Mouse (Mus musculus) embryonic fibroblast, embryonic 13.5 days (primary cell): Measurements from ENCODE around the gene Stab1. TPM values are rescaled to one million over a fixed set of nuclear protein-coding genes. Genes with fewer than 3 reads are reported as not detected.

Experiments used
- H3K27ac ChIP-seq: 2 replicates; pipeline ENCODE4 v1.5.1; 2012; ENCODE audit warnings: low read length, control low read depth, inconsistent platforms; ENCODE audit not compliant: insufficient read depth
- H3K4me1 ChIP-seq: 2 replicates; pipeline ENCODE4 v1.6.1; 2011; ENCODE audit warnings: low read length; ENCODE audit not compliant: control insufficient read depth, insufficient read depth
- H3K4me3 ChIP-seq: 2 replicates; pipeline ENCODE4 v1.5.1; 2011; ENCODE audit warnings: mild to moderate bottlenecking, control low read depth, low read length; ENCODE audit not compliant: insufficient read depth
- CTCF ChIP-seq: IDR thresholded peaks from 2 replicates; pipeline ENCODE4 v1.5.1; 2011; ENCODE audit warnings: mild to moderate bottlenecking, control low read depth, low read length, moderate library complexity, borderline replicate concordance; ENCODE audit not compliant: insufficient read depth
- POLR2A ChIP-seq: IDR thresholded peaks from 2 replicates; pipeline ENCODE4 v1.6.1; 2011; ENCODE audit warnings: low read depth, mild to moderate bottlenecking, control low read depth, low read length, moderate library complexity
- polyA plus RNA-seq: library from polyadenylated mRNA; stranded (reverse); fragments of >200 nt; gene quantifications from 2 replicates; pipeline ENCODE4 v1.2.4, GENCODE M21; 2011; ENCODE audit warnings: low read depth; ENCODE audit not compliant: missing spikeins, insufficient read length

Gene Stab1
- polyA plus RNA-seq, result 1.7 and 7.3 TPM in 2 replicates

DNA sequence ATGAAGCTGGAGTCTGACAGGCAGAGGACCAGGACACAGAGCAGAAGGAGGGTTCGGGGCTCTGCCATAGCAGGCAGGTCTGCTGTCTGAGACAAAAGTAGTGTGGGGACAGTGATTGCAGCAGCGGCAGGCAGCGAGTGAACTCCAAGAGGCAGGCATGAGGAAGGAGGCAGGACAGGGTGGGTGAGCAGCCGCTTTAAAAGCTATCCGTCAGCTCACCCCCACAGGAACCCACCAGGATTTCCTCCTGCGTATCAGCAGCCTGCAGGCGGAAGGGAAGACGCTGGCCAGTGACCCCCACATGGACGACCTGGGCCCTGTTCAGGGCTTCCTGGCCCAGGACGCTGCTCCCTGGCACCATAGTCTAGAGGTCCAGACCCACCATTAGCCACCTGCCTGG is at the start of gene Stab1:
Gene Stab1, minus strand, starts transcription at position 217 of the 400 bp plus-strand sequence.
- Histone ChIP-seq H3K4me1 (no peaks in the 10 kb centered on the region), H3K4me3 (no peak within 1 kb of the TSS), H3K27ac (no peak within 1 kb of the TSS)
- TF ChIP-seq POLR2A, result no peak

DNA sequence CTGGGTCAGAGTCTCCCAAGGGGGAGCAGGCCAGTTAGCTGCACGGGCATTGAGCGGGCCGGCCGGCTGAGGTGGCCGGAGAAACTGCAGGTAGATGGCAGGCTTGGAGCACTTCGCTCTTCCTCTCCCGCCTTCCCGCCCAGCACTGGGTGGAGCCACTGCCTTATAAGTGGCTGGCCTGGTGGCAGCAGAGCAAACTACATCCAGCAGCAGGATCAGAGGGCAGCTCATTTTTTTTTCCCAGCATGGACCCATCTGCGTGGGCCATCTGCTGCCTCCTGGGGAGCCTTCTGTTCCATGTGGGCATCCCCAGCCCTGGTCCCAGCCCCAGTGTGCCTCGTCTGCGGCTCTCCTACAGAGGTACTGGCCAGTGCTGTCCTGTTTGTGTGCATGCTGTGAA is 49.2 kb upstream of the Stab1 start, which contains the start of gene Sema3g:
Gene Sema3g, plus strand, starts transcription at position 195 of the 400 bp plus-strand sequence.
- Histone ChIP-seq H3K27ac (no peak within 1 kb of the TSS), H3K4me1 (no peaks in the 10 kb centered on the region), H3K4me3 (no peak within 1 kb of the TSS)
- TF ChIP-seq POLR2A (no peak), CTCF (peak; percentile 29; the same call in 1 of the 2 replicates)

GRCm38 (mm10) chr14:31216846-31217245 is 48.4 kb upstream of the Stab1 start, which contains the start of gene Nisch:
Gene Nisch (minus strand): TSS chr14:31216946.
- H3K27ac ChIP-seq, result no peak within 1 kb of the TSS
- no peak within 1 kb of the TSS for H3K4me3 ChIP-seq
- no peak for TF ChIP-seq CTCF
- no peak for TF ChIP-seq POLR2A
- no peaks in the 10 kb centered on the region for H3K4me1 ChIP-seq

- Histone ChIP-seq H3K27ac (no peak overlapping the region), H3K4me1 (no peaks in the 10 kb centered on the region), H3K4me3 (no peak overlapping the region)
- TF ChIP-seq CTCF (peak; percentile 89), POLR2A (no peak)
Observed at GRCm38 (mm10) chr14:31215157-31216002, 46.9 kb upstream of the Stab1 start.

DNA sequence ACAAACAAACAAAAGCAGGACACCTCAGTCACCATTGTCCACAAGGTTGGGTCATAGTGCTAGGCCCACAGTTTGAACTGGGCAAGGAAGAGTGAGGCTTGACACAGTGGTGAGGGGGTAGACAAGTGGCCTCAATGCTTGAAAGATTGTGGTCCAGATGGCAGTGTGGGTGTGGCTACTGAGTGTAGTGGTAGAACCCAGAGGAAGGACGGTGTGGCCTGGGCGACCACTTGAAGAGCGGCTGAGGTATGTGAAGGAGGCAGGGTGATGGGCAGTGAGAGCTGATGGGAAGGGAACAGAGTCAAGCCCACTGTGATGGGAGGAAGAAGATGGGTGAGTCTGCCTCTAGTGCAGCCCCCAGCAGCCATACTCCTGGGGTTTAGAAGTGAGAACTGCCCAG is 46.2 kb upstream of the Stab1 start:
- Histone ChIP-seq H3K4me3 (no peak overlapping the region), H3K4me1 (no peaks in the 10 kb centered on the region), H3K27ac (no peak overlapping the region)
- no peak for TF ChIP-seq POLR2A
- TF ChIP-seq CTCF, result no peak

GRCm38 (mm10) chr14:31213868-31214267 is 45.4 kb upstream of the Stab1 start:
- TF ChIP-seq POLR2A, result no peak
- no peak for TF ChIP-seq CTCF
- Histone ChIP-seq H3K4me1 (no peaks in the 10 kb centered on the region), H3K27ac (no peak overlapping the region), H3K4me3 (no peak overlapping the region)

DNA sequence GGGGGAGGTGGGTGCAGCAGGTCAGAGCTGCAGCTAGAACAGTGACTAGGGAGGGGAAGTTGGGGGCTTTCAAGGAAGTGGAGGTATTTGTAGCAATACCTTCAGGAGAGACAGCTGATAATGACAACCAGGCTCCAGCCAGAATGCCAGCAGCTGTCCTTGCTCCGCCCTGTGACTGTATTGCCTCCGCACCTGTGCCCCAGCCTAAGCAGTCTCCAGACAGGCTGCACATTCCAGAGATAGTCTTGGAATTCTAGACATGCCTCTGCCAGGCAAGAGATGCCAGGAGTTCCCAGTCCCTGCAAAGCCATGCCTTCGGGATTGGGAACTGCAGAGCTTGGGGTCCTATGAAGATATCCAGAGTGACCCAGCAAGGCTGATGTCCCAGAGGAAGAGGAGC is 44.1 kb upstream of the Stab1 start:
- H3K4me1 ChIP-seq, result no peaks in the 10 kb centered on the region
- H3K4me3 ChIP-seq, result no peak overlapping the region
- no peak for TF ChIP-seq CTCF
- TF ChIP-seq POLR2A, result no peak
- no peak overlapping the region for H3K27ac ChIP-seq

- no peak overlapping the region for H3K27ac ChIP-seq
- H3K4me3 ChIP-seq, result no peak overlapping the region
- no peaks in the 10 kb centered on the region for H3K4me1 ChIP-seq
- TF ChIP-seq POLR2A (no peak), CTCF (no peak)
Observed at GRCm38 (mm10) chr14:31211854-31212253, 43.4 kb upstream of the Stab1 start.

DNA sequence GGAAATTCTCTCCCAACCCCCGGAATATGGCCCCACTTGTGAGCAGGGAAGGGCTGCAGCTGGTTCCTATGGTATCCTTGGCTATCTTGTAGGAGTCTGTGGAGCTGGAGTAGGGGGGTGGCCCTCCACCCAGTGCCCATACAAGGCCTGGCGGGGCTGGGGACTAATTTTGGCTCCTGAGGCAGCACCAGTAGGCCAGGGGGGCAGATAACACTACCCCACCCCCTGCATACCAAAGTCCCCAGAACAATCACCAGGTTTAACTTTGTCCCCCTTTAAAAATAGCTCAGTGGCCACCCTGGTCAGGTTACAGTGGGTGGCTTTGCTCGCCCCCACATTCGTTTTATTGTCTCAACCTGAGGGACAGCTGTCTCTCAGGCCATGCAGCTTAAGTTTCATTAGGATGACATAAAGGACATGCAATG is 40.7 kb upstream of the Stab1 start:
- H3K27ac ChIP-seq, result no peak overlapping the region
- no peak overlapping the region for H3K4me3 ChIP-seq
- 0 out of 2 replicates have a peak, but pooled peaks cover 2% of the 10 kb centered on the region for H3K4me1 ChIP-seq
- no peak for TF ChIP-seq POLR2A
- TF ChIP-seq CTCF, result no peak

DNA sequence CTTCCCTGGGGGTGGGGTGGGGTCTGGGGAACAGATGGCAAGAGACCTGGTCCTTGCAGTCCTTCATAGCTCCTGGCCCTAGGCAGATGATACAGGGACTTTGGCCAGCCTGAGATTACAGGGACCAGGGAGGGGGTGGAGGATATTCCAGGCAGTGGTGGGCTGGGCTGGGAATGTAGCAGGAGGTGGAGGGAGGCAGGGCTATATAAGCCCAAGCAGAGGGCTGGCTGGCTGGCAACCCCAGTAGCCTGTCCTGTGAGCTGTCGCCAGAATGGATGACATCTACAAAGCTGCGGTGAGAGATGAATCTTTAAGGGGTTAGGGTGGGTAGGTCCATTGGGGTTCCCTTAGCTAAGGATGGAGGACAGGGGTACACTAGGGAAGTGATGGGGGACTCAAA is 39.6 kb upstream of the Stab1 start, which contains the start of gene Tnnc1:
Gene Tnnc1, plus strand, starts transcription at position 229 of the 400 bp plus-strand sequence.
- TF ChIP-seq CTCF (no peak), POLR2A (no peak)
- H3K4me1 ChIP-seq, result 0 out of 2 replicates have a peak, but pooled peaks cover 2% of the 10 kb centered on the region
- H3K4me3 ChIP-seq, result 0 out of 2 replicates have a peak within 1 kb of the TSS, but pooled peaks have one; percentile 60
- H3K27ac ChIP-seq, result no peak within 1 kb of the TSS
